Mouse (Mus musculus) brain, embryonic 18.5 days (tissue): ENCODE measurements around the gene Mast3.

Experiments
- DNase-seq: peaks from one replicate; pipeline ENCODE4 v3.0.0-alpha.2; 2012; ENCODE audit warnings: low read depth, low spot score

The Mast3 gene

GRCm38 (mm10) chr8:70746676-70747075, 58.2 kb downstream of the Mast3 start:
- DNase-seq = no peak

GRCm38 (mm10) chr8:70745691-70746220, 59.1 kb downstream of the Mast3 start:
- no peak for DNase-seq

- no peak for DNase-seq
These were observed 60.0 kb downstream of the Mast3 start for GRCm38 (mm10) chr8:70744806-70745205.

GRCm38 (mm10) chr8:70743656-70744590, 60.9 kb downstream of the Mast3 start:
- DNase-seq = no peak

GRCm38 (mm10) chr8:70742981-70743655, 61.7 kb downstream of the Mast3 start:
- DNase-seq = no peak

GRCm38 (mm10) chr8:70742176-70742575, 62.7 kb downstream of the Mast3 start:
- DNase-seq = no peak

- DNase-seq = no peak
These were observed 63.2 kb downstream of the Mast3 start for GRCm38 (mm10) chr8:70741661-70742060.

- no peak for DNase-seq
These were observed 66.6 kb downstream of the Mast3 start for GRCm38 (mm10) chr8:70738211-70738610.

GRCm38 (mm10) chr8:70737705-70738104, 67.1 kb downstream of the Mast3 start:
- no peak for DNase-seq

GRCm38 (mm10) chr8:70730956-70731355, 73.9 kb downstream of the Mast3 start:
- DNase-seq = no peak

GRCm38 (mm10) chr8:70729808-70730475, 74.9 kb downstream of the Mast3 start:
- no peak for DNase-seq
